Comparison of ENCODE assay signal across 23 mouse cellular contexts in the genomic region with DNA sequence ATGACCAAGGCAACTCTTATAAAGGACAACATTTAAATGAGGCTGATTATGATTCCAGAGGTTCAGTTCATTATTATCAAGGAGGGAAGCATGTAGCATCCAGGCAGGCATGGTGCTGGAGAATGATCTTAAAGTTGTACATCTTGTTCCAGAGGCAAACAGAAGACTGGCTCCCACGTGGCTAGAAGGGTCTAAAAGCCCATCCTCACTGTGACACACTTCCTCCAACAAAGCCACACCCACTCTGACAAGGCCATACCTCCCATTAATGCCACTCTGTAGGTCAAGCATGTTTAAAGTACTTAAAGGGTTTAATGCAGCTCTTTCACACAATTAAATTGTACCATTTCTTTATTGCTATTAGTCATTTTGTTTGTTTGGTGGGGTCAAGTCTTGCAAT. TPM values are rescaled to one million over a fixed set of nuclear protein-coding genes. Genes with fewer than 3 reads are reported as not detected.
DNase-seq lines count a peak whose midpoint lies in the region; ATAC-seq and TF ChIP-seq lines count a peak whose summit lies in the region.
"Had no signal": no experiment of that assay in that cellular context is flagged by ENCODE, and none has a peak within 500 bp of the region (broad histone marks: within the 10 kb centered on the region; RNA-seq: fewer than 3 reads in every experiment).

No protein-coding gene starts in this region.

- no peak overlapping the region for H3K4me3 ChIP-seq in lung, embryonic 16.5 days (ENCODE audit: low read length)
- H3K4me3 ChIP-seq in stomach, postnatal 0 days (ENCODE audit: low read depth, low read length): no peak overlapping the region
- H3K4me3 ChIP-seq: embryonic facial prominence, embryonic 10.5 days; embryonic facial prominence, embryonic 12.5 days; forebrain, embryonic 13.5 days; forebrain, embryonic 15.5 days had no signal

- peaks cover 2% of the 10 kb centered on the region; the same call in 1 of the 2 replicates for H3K4me1 ChIP-seq in lung, embryonic 16.5 days (replicated peaks; ENCODE audit: control insufficient read depth, insufficient read depth, low read length)
- H3K4me1 ChIP-seq in stomach, postnatal 0 days (replicated peaks; ENCODE audit: control insufficient read depth, insufficient read depth): no peaks in the 10 kb centered on the region
- H3K4me1 ChIP-seq: embryonic facial prominence, embryonic 10.5 days; embryonic facial prominence, embryonic 12.5 days; forebrain, embryonic 13.5 days had no signal

- H3K9me3 ChIP-seq in lung, embryonic 16.5 days (ENCODE audit: control insufficient read depth, low read length): no peaks in the 10 kb centered on the region
- H3K9me3 ChIP-seq in stomach, postnatal 0 days (ENCODE audit: control insufficient read depth, low read length): no peaks in the 10 kb centered on the region
- H3K9me3 ChIP-seq: embryonic facial prominence, embryonic 10.5 days; embryonic facial prominence, embryonic 12.5 days; forebrain, embryonic 13.5 days; forebrain, embryonic 15.5 days; G1E had no signal

- TF ChIP-seq CTCF in stomach, postnatal 0 days (IDR thresholded peaks at IDR 0.05; ENCODE audit: low read depth): no peak

- TF ChIP-seq EP300 in stomach, postnatal 0 days (optimal IDR thresholded peaks at IDR 0.05): no peak

- H3K27me3 ChIP-seq in lung, embryonic 16.5 days (ENCODE audit: control insufficient read depth, insufficient read depth, low read depth, low read length): no peaks in the 10 kb centered on the region
- no peaks in the 10 kb centered on the region for H3K27me3 ChIP-seq in stomach, postnatal 0 days (ENCODE audit: control insufficient read depth, insufficient read depth, low read length)
- H3K27me3 ChIP-seq: embryonic facial prominence, embryonic 12.5 days; forebrain, embryonic 13.5 days; forebrain, embryonic 15.5 days; Patski had no signal

- no peak overlapping the region for H3K9ac ChIP-seq in lung, embryonic 16.5 days (ENCODE audit: low read length)
- H3K9ac ChIP-seq in stomach, postnatal 0 days (ENCODE audit: low read length): no peak overlapping the region
- H3K9ac ChIP-seq: embryonic facial prominence, embryonic 12.5 days; forebrain, embryonic 13.5 days; forebrain, embryonic 15.5 days had no signal

- peaks cover 4% of the 10 kb centered on the region; the same call in 1 of the 2 replicates for H3K36me3 ChIP-seq in lung, embryonic 16.5 days (ENCODE audit: control insufficient read depth, insufficient read depth, low read length)
- no peaks in the 10 kb centered on the region for H3K36me3 ChIP-seq in stomach, postnatal 0 days (ENCODE audit: control insufficient read depth, insufficient read depth, low read length)
- H3K36me3 ChIP-seq: embryonic facial prominence, embryonic 12.5 days; forebrain, embryonic 15.5 days had no signal

- DNase-seq in lung, postnatal 25 days (ENCODE audit: low spot score): no peak
- DNase-seq in A20 (ENCODE audit: low read depth, low spot score) (peak; percentile 28), R1 (ENCODE audit: low read depth, low spot score) (peak; percentile 61)
- no peak for DNase-seq in stomach, postnatal 0 days (ENCODE audit: low spot score)
- DNase-seq in thymus, postnatal 0 days (ENCODE audit: low spot score): no peak
- DNase-seq in natural killer cell, adult 2 months (ENCODE audit: low spot score in 2 of 2): no peak
- no peak for DNase-seq in gastrocnemius, postnatal 4 days (ENCODE audit: low spot score in 2 of 2)
- DNase-seq: adrenal gland, adult 8-10 months; adrenal gland, postnatal 14 days; adrenal gland, postnatal 36 days; cerebellum, adult 11-12 months; cerebellum, adult 2 months; cerebellum, adult 9-10 months; cerebellum, postnatal 10 days; cerebellum, postnatal 25 days had no signal

- 55% methylated on average over 1 of the region's 1 CpGs for WGBS in lung, embryonic 16.5 days
- WGBS in stomach, postnatal 0 days: 53% methylated on average over 1 of the region's 1 CpGs

- H3K27ac ChIP-seq in lung, embryonic 16.5 days (ENCODE audit: low read length): no peak overlapping the region
- H3K27ac ChIP-seq in stomach, postnatal 0 days (replicated peaks): no peak overlapping the region
- H3K27ac ChIP-seq: embryonic facial prominence, embryonic 10.5 days; embryonic facial prominence, embryonic 12.5 days; forebrain, embryonic 13.5 days; forebrain, embryonic 15.5 days had no signal

- ATAC-seq in lung, embryonic 16.5 days (ENCODE audit: low read depth): 0 out of 2 replicates have a peak, but pooled peaks have one; percentile 17
- 0 out of 2 replicates have a peak, but pooled peaks have one; percentile 40 for ATAC-seq in stomach, postnatal 0 days (ENCODE audit: low FRiP score, low TSS enrichment)
- ATAC-seq: activated CD4-positive, CD25-positive, alpha-beta regulatory T cell, adult 4 months; forebrain, embryonic 13.5 days; forebrain, embryonic 15.5 days; Patski had no signal

- H3K4me2 ChIP-seq in lung, embryonic 16.5 days (ENCODE audit: low read depth, low read length): no peak overlapping the region
- H3K4me2 ChIP-seq in stomach, postnatal 0 days (replicated peaks; ENCODE audit: low read depth): no peak overlapping the region
- H3K4me2 ChIP-seq: embryonic facial prominence, embryonic 12.5 days; forebrain, embryonic 13.5 days; forebrain, embryonic 15.5 days had no signal

RNA-seq across cellular contexts. Expression of gene Asxl2, which starts 7.1 kb away (rescaled TPM):
- polyA plus RNA-seq in lung, embryonic 16.5 days (2015; fragmentation: Nextera tagmentation; extraction: Ambion mirVana): 17.3 and 19.4 TPM in 2 replicates
- 6.9 and 8.0 TPM in 2 replicates for polyA plus RNA-seq in stomach, postnatal 0 days (2015; fragmentation: Nextera tagmentation; extraction: Ambion mirVana)
- 13.5 and 17.6 TPM in 2 replicates for polyA plus RNA-seq in thymus, postnatal 0 days (2015; fragmentation: Nextera tagmentation; extraction: Ambion mirVana)
- 10 to 100 TPM; 25.3 to 29.7 TPM for total RNA-seq in gastrocnemius, postnatal 4 days (2021)

Comparison
In these comparisons a context has a peak if more than half of its experiments do, and no peak if none do; other contexts are left out.
1. DNase-seq: peak in A20 (single experiment) and R1 (single experiment); none in lung, postnatal 25 days (single experiment), stomach, postnatal 0 days (single experiment), thymus, postnatal 0 days (single experiment), natural killer cell, adult 2 months (0 of 2) and gastrocnemius, postnatal 4 days (0 of 2).